Mouse (Mus musculus) embryonic facial prominence, embryonic 11.5 days (tissue): ENCODE results near the gene Noxred1. TPM values are rescaled to one million over a fixed set of nuclear protein-coding genes. Genes with fewer than 3 reads are reported as not detected.
"Not testable (repeated sequence)": the region's sequence is repeated elsewhere in the genome, so short reads cannot be mapped to it uniquely, and the experiment has no call there.

Experiments used
- ATAC-seq: fragments of 200-750 bp; cut with Nextera tagmentation; replicated peaks from 2 replicates; pipeline ENCODE4 v1.8.0; 2017; ENCODE audit warnings: low read depth; ENCODE audit not compliant: insufficient number of reproducible peaks, low FRiP score, low TSS enrichment
- DNase-seq: peaks from one replicate; pipeline ENCODE4 v3.0.0-alpha.2; 2015; ENCODE audit warnings: low spot score
- H3K27ac ChIP-seq: fragments of 300-500 bp; sonication (generic); replicated peaks from 2 replicates; pipeline ENCODE4 v1.5.1; 2014; ENCODE audit warnings: mild to moderate bottlenecking, low read depth, low read length, control low read depth
- H3K27me3 ChIP-seq: fragments of 300-500 bp; sonication (generic); 2 replicates; pipeline ENCODE4 v1.6.1; 2014; ENCODE audit warnings: mild to moderate bottlenecking, low read length, moderate library complexity, mixed read lengths; ENCODE audit not compliant: control insufficient read depth, insufficient read depth
- H3K36me3 ChIP-seq: fragments of 300-500 bp; sonication (generic); replicated peaks from 2 replicates; pipeline ENCODE4 v1.6.1; 2014; ENCODE audit warnings: low read depth, mild to moderate bottlenecking, low read length, moderate library complexity, mixed read lengths; ENCODE audit not compliant: control insufficient read depth, insufficient read depth
- H3K4me1 ChIP-seq: fragments of 300-500 bp; sonication (generic); 2 replicates; pipeline ENCODE4 v1.6.1; 2014; ENCODE audit warnings: low read length, mixed read lengths; ENCODE audit not compliant: control insufficient read depth, insufficient read depth
- H3K4me2 ChIP-seq: fragments of 300-500 bp; sonication (generic); 2 replicates; pipeline ENCODE4 v1.6.1; 2014; ENCODE audit warnings: low read depth, mild to moderate bottlenecking, control low read depth, low read length, moderate library complexity
- H3K4me3 ChIP-seq: fragments of 300-500 bp; sonication (generic); 2 replicates; pipeline ENCODE4 v1.5.1; 2014; ENCODE audit warnings: low read depth, low read length, control low read depth
- H3K9ac ChIP-seq: fragments of 300-500 bp; sonication (generic); replicated peaks from 2 replicates; pipeline ENCODE4 v1.6.1; 2014; ENCODE audit warnings: mild to moderate bottlenecking, control low read depth, low read length
- H3K9me3 ChIP-seq: fragments of 300-500 bp; sonication (generic); replicated peaks from 2 replicates; pipeline ENCODE4 v1.6.1; 2016; ENCODE audit warnings: mild to moderate bottlenecking, low read length, inconsistent platforms, mixed read lengths; ENCODE audit not compliant: control insufficient read depth
- WGBS: fragments of 180-500 bp; shearing (Covaris S2); extraction: QIAGEN DNeasy Blood & Tissue Kit; methylation state at CpG from one replicate; pipeline ENCODE4 v1.1.7; 2014; 5-methylcytosine and 5-hydroxymethylcytosine counted together
- polyA plus RNA-seq: library from polyadenylated mRNA; unstranded; fragments of >200 nt; fragmentation: Nextera tagmentation; extraction: Ambion mirVana; gene quantifications from 2 replicates; pipeline ENCODE4 v1.2.1, GENCODE M21; 2014

Gene Noxred1
- polyA plus RNA-seq, 1 experiment from 2014 or later: 0.67 TPM

- ATAC-seq (no peak), DNase-seq (no peak)
- H3K9ac ChIP-seq: no peak overlapping the region
- H3K4me2 ChIP-seq: no peak overlapping the region
- H3K36me3 ChIP-seq: no peaks in the 10 kb centered on the region
- H3K9me3 ChIP-seq: no peaks in the 10 kb centered on the region
- no peak overlapping the region for H3K27ac ChIP-seq
- no peaks in the 10 kb centered on the region for H3K27me3 ChIP-seq
- H3K4me3 ChIP-seq: no peak overlapping the region
- H3K4me1 ChIP-seq: no peaks in the 10 kb centered on the region
- 67% methylated on average over 10 of the region's 10 CpGs for WGBS
These were observed 13.6 kb downstream of the Noxred1 start for GRCm38 (mm10) chr12:87224950-87225349.

GRCm38 (mm10) chr12:87219362-87219761, 19.2 kb downstream of the Noxred1 start:
- H3K4me2 ChIP-seq: no peak overlapping the region
- H3K27me3 ChIP-seq: no peaks in the 10 kb centered on the region
- WGBS: 65% methylated on average over 7 of the region's 7 CpGs
- no peak overlapping the region for H3K9ac ChIP-seq
- no peaks in the 10 kb centered on the region for H3K36me3 ChIP-seq
- H3K27ac ChIP-seq: no peak overlapping the region
- no peaks in the 10 kb centered on the region for H3K9me3 ChIP-seq
- ATAC-seq: no peak
- H3K4me1 ChIP-seq: no peaks in the 10 kb centered on the region
- no peak for DNase-seq
- H3K4me3 ChIP-seq: no peak overlapping the region

DNA sequence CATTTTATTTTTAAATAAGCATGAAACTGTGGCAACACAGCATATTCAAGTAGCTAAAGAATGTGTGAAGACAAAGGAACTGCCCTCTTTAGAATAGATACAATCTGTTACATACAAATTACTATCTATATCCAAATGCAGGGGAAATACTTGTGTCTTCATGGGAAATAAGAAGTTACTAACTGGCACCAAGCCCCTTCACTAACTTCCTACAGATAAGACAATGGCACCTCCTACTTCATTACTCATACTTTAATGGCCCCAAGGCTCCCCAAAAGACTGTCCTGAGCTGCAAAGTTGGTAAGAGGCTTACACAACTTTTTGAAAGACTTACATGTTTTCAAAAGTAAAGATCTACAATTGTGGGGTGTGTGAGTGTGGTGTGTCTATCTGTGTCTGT, 20.9 kb downstream of the Noxred1 start:
- Histone ChIP-seq H3K9me3 (no peaks in the 10 kb centered on the region), H3K4me3 (no peak overlapping the region), H3K36me3 (no peaks in the 10 kb centered on the region), H3K4me1 (no peaks in the 10 kb centered on the region), H3K27me3 (no peaks in the 10 kb centered on the region), H3K27ac (no peak overlapping the region), H3K4me2 (no peak overlapping the region), H3K9ac (no peak overlapping the region)
- DNase-seq (no peak), ATAC-seq (no peak)

DNA sequence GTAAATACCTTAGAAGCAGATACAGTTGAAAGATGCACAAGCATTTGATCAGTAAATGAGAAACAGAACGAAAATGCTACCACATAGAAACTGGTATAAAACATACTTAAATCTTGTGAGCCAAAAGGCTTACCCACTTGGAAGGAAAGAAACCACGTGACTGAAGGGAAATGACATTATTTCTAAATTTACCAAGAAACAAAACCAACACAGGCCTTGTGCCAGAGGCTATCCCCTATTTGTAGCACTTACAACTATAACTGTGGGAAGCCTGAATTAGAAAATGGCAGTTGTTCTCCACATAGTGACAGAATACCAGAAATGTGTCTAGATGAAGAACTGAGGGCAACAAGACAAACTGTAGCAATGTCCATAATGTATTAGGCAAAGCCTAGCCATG, 22.5 kb downstream of the Noxred1 start:
- H3K4me1 ChIP-seq: no peaks in the 10 kb centered on the region
- H3K27me3 ChIP-seq: no peaks in the 10 kb centered on the region
- H3K36me3 ChIP-seq: no peaks in the 10 kb centered on the region
- no peak overlapping the region for H3K4me2 ChIP-seq
- no peak overlapping the region for H3K4me3 ChIP-seq
- no peak for DNase-seq
- ATAC-seq: no peak
- H3K9me3 ChIP-seq: no peaks in the 10 kb centered on the region
- 76% methylated on average over 2 of the region's 2 CpGs for WGBS
- no peak overlapping the region for H3K27ac ChIP-seq
- no peak overlapping the region for H3K9ac ChIP-seq

- H3K9ac ChIP-seq: no peak overlapping the region
- H3K4me3 ChIP-seq: no peak overlapping the region
- no peaks in the 10 kb centered on the region for H3K9me3 ChIP-seq
- no peaks in the 10 kb centered on the region for H3K36me3 ChIP-seq
- H3K4me2 ChIP-seq: no peak overlapping the region
- no peak for DNase-seq
- H3K4me1 ChIP-seq: no peaks in the 10 kb centered on the region
- no peaks in the 10 kb centered on the region for H3K27me3 ChIP-seq
- 67% methylated on average over 2 of the region's 2 CpGs for WGBS
- H3K27ac ChIP-seq: no peak overlapping the region
- no peak for ATAC-seq
These were observed 25.5 kb downstream of the Noxred1 start for GRCm38 (mm10) chr12:87212844-87213606.

DNA sequence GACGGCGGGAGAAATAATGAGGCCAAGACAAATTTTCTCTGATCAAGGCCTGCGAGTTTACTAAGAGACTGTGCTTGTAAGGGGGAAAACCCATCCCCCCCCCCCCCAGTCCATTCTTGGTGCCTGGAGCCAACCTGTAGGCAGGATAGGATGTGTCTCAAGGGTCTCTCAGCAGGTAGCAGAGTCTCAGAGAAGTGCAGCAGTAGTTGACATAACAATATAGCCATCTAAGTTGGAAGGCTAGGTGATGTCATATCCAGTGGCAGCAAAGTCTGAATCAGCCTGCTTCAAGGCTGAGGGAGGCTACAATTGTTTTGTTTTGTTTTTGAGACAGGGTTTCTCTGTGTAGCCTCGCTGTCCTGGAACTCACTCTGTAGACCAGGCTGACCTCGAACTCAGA, 32.7 kb downstream of the Noxred1 start:
- H3K27me3 ChIP-seq, H3K4me1 ChIP-seq, H3K9me3 ChIP-seq, DNase-seq, H3K36me3 ChIP-seq, H3K27ac ChIP-seq, H3K4me3 ChIP-seq, H3K9ac ChIP-seq, ATAC-seq, H3K4me2 ChIP-seq: not testable (repeated sequence)
- WGBS: 89% methylated on average over 5 of the region's 5 CpGs

GRCm38 (mm10) chr12:87201694-87202093, 36.8 kb downstream of the Noxred1 start:
- no peak overlapping the region for H3K9ac ChIP-seq
- H3K4me2 ChIP-seq: no peak overlapping the region
- H3K4me3 ChIP-seq: no peak overlapping the region
- DNase-seq (no peak), ATAC-seq (no peak)
- WGBS: 73% methylated on average over 5 of the region's 5 CpGs
- H3K27ac ChIP-seq: no peak overlapping the region
- H3K4me1 ChIP-seq: no peaks in the 10 kb centered on the region
- no peaks in the 10 kb centered on the region for H3K36me3 ChIP-seq
- H3K9me3 ChIP-seq: no peaks in the 10 kb centered on the region
- no peaks in the 10 kb centered on the region for H3K27me3 ChIP-seq

- WGBS: under 1% methylated on average over 59 of the region's 70 CpGs
- ATAC-seq: peak; percentile 94
These were observed 38.5 kb downstream of the Noxred1 start, which contains the start of gene Tmed8 for GRCm38 (mm10) chr12:87199973-87200586. Gene Tmed8, minus strand, starts transcription at chr12:87200454.

More at GRCm38 (mm10) chr12:87199973-87200586, 38.5 kb downstream of the Noxred1 start, which contains the start of gene Tmed8:
- Histone ChIP-seq H3K4me2 (peak within 1 kb of the TSS; percentile 91), H3K27ac (peak within 1 kb of the TSS; percentile 44; the same call in 1 of the 2 replicates), H3K9ac (peak within 1 kb of the TSS; percentile 84), H3K9me3 (no peaks in the 10 kb centered on the region), H3K4me1 (no peaks in the 10 kb centered on the region), H3K27me3 (no peaks in the 10 kb centered on the region), H3K36me3 (no peaks in the 10 kb centered on the region), H3K4me3 (peak within 1 kb of the TSS; percentile 76)
- peak; percentile 91 for DNase-seq
